Mouse (Mus musculus) testis, adult 2 months (tissue): ENCODE data around the gene Dhrs3. TPM values are rescaled to one million over a fixed set of nuclear protein-coding genes. Genes with fewer than 3 reads are reported as not detected.
A peak's percentile ranks its signal among the peaks of the same experiment; 100 is the strongest.

Source experiments
- H3K27ac ChIP-seq: fragments of 200-500 bp; 2 replicates; pipeline ENCODE4 v1.5.1; 2012; ENCODE audit warnings: low read depth, low read length; ENCODE audit not compliant: control insufficient read depth, insufficient read depth
- H3K27me3 ChIP-seq: fragments of 200-500 bp; 2 replicates; pipeline ENCODE4 v1.6.1; 2012; ENCODE audit warnings: mild to moderate bottlenecking, low read length, moderate library complexity; ENCODE audit not compliant: control insufficient read depth, insufficient read depth
- H3K36me3 ChIP-seq: fragments of 200-500 bp; 2 replicates; pipeline ENCODE4 v1.6.1; 2012; ENCODE audit warnings: mild to moderate bottlenecking, low read length; ENCODE audit not compliant: control insufficient read depth, insufficient read depth
- H3K4me1 ChIP-seq: fragments of 200-500 bp; 2 replicates; pipeline ENCODE4 v1.6.1; 2012; ENCODE audit warnings: low read length; ENCODE audit not compliant: control insufficient read depth, insufficient read depth
- H3K4me3 ChIP-seq: fragments of 200-500 bp; 2 replicates; pipeline ENCODE4 v1.5.1; 2012; ENCODE audit warnings: low read depth, mild to moderate bottlenecking, low read length, moderate library complexity, mixed read lengths; ENCODE audit not compliant: control insufficient read depth
- CTCF ChIP-seq: fragments of 200-500 bp; IDR thresholded peaks from 2 replicates; pipeline ENCODE4 v1.5.1; 2012; ENCODE audit warnings: low read depth, mild to moderate bottlenecking, inconsistent platforms, low read length, moderate library complexity; ENCODE audit not compliant: control insufficient read depth, insufficient read depth, insufficient replicate concordance
- POLR2A ChIP-seq: fragments of 200-500 bp; IDR thresholded peaks from 2 replicates; pipeline ENCODE4 v1.6.1; 2012; ENCODE audit warnings: low read depth, mild to moderate bottlenecking, inconsistent platforms, low read length, moderate library complexity; ENCODE audit not compliant: control insufficient read depth
- polyA plus RNA-seq: library from polyadenylated mRNA; depleted of rRNA; stranded (reverse); fragments of >200 nt; gene quantifications from 2 replicates; pipeline ENCODE4 v1.2.3, GENCODE M21; 2012

Dhrs3 gene
- polyA plus RNA-seq, 1 experiment, result 8.9 TPM

GRCm38 (mm10) chr4:144943273-144943672, 50.6 kb downstream of the Dhrs3 start:
- Histone ChIP-seq H3K4me1 (peaks cover 2% of the 10 kb centered on the region), H3K27ac (no peak overlapping the region), H3K27me3 (no peaks in the 10 kb centered on the region), H3K4me3 (no peak overlapping the region), H3K36me3 (no peaks in the 10 kb centered on the region)
- TF ChIP-seq CTCF, result no peak
- no peak for TF ChIP-seq POLR2A

- Histone ChIP-seq H3K36me3 (no peaks in the 10 kb centered on the region), H3K27me3 (no peaks in the 10 kb centered on the region), H3K4me1 (peaks cover 10% of the 10 kb centered on the region), H3K27ac (peak overlapping the region; percentile 37; the same call in 1 of the 2 replicates), H3K4me3 (no peak overlapping the region)
- no peak for TF ChIP-seq POLR2A
- TF ChIP-seq CTCF, result no peak
These were observed 55.2 kb downstream of the Dhrs3 start for GRCm38 (mm10) chr4:144947738-144948390.

GRCm38 (mm10) chr4:144949441-144950326, 57.1 kb downstream of the Dhrs3 start:
- no peak overlapping the region for H3K4me3 ChIP-seq
- H3K4me1 ChIP-seq, result peaks cover 10% of the 10 kb centered on the region
- H3K27ac ChIP-seq, result peak overlapping the region; percentile 66
- TF ChIP-seq CTCF, result no peak
- TF ChIP-seq POLR2A, result 0 out of 2 replicates have a peak, but pooled peaks have one; percentile 29
- H3K36me3 ChIP-seq, result no peaks in the 10 kb centered on the region
- no peaks in the 10 kb centered on the region for H3K27me3 ChIP-seq

- TF ChIP-seq CTCF (no peak), POLR2A (no peak)
- no peaks in the 10 kb centered on the region for H3K27me3 ChIP-seq
- H3K27ac ChIP-seq, result no peak overlapping the region; the same call in 1 of the 2 replicates
- H3K36me3 ChIP-seq, result no peaks in the 10 kb centered on the region
- no peak overlapping the region for H3K4me3 ChIP-seq
- H3K4me1 ChIP-seq, result peaks cover 10% of the 10 kb centered on the region
These were observed 57.7 kb downstream of the Dhrs3 start for GRCm38 (mm10) chr4:144950327-144950711.

GRCm38 (mm10) chr4:144950883-144951282, 58.3 kb downstream of the Dhrs3 start:
- TF ChIP-seq CTCF (no peak), POLR2A (no peak)
- no peak overlapping the region for H3K4me3 ChIP-seq
- H3K36me3 ChIP-seq, result no peaks in the 10 kb centered on the region
- peaks cover 10% of the 10 kb centered on the region for H3K4me1 ChIP-seq
- no peaks in the 10 kb centered on the region for H3K27me3 ChIP-seq
- H3K27ac ChIP-seq, result no peak overlapping the region

- TF ChIP-seq CTCF (no peak), POLR2A (no peak)
- H3K27me3 ChIP-seq, result no peaks in the 10 kb centered on the region
- no peak overlapping the region for H3K4me3 ChIP-seq
- peaks cover 10% of the 10 kb centered on the region for H3K4me1 ChIP-seq
- no peaks in the 10 kb centered on the region for H3K36me3 ChIP-seq
- H3K27ac ChIP-seq, result no peak overlapping the region
These were observed 59.2 kb downstream of the Dhrs3 start for GRCm38 (mm10) chr4:144951859-144952258.

GRCm38 (mm10) chr4:144953421-144953820, 60.8 kb downstream of the Dhrs3 start:
- Histone ChIP-seq H3K4me3 (no peak overlapping the region), H3K27ac (no peak overlapping the region), H3K4me1 (peaks cover 7% of the 10 kb centered on the region), H3K27me3 (no peaks in the 10 kb centered on the region), H3K36me3 (no peaks in the 10 kb centered on the region)
- TF ChIP-seq CTCF (no peak), POLR2A (no peak)
